Mouse (Mus musculus) intestine, embryonic 16.5 days (tissue): ENCODE data around the gene Gm8229. TPM values are rescaled to one million over a fixed set of nuclear protein-coding genes. Genes with fewer than 3 reads are reported as not detected.
"Not testable (repeated sequence)": the region's sequence is repeated elsewhere in the genome, so short reads cannot be mapped to it uniquely, and the experiment has no call there.

Source experiments
- ATAC-seq: fragments of 200-750 bp; cut with Nextera tagmentation; 2 replicates; pipeline ENCODE4 v1.8.0; 2017; ENCODE audit warnings: moderate TSS enrichment, moderate library complexity
- H3K27ac ChIP-seq: fragments of 300-500 bp; sonication (generic); 2 replicates; pipeline ENCODE4 v1.5.1; 2014; ENCODE audit warnings: mild to moderate bottlenecking, low read length
- H3K27me3 ChIP-seq: fragments of 300-500 bp; sonication (generic); replicated peaks from 2 replicates; pipeline ENCODE4 v1.6.1; 2014; ENCODE audit warnings: low read length, control low read depth, mixed read lengths; ENCODE audit not compliant: control insufficient read depth, insufficient read depth
- H3K36me3 ChIP-seq: fragments of 300-500 bp; sonication (generic); 2 replicates; pipeline ENCODE4 v1.6.1; 2014; ENCODE audit warnings: low read length, control low read depth; ENCODE audit not compliant: control insufficient read depth, insufficient read depth
- H3K4me1 ChIP-seq: fragments of 300-500 bp; sonication (generic); 2 replicates; pipeline ENCODE4 v1.6.1; 2014; ENCODE audit warnings: low read length, control low read depth, mixed read lengths; ENCODE audit not compliant: control insufficient read depth, insufficient read depth
- H3K4me2 ChIP-seq: fragments of 300-500 bp; sonication (generic); 2 replicates; pipeline ENCODE4 v1.6.1; 2014; ENCODE audit warnings: low read depth, low read length, control low read depth
- H3K4me3 ChIP-seq: fragments of 300-500 bp; sonication (generic); 2 replicates; pipeline ENCODE4 v1.5.1; 2014; ENCODE audit warnings: mild to moderate bottlenecking, low read length
- H3K9ac ChIP-seq: fragments of 300-500 bp; sonication (generic); 2 replicates; pipeline ENCODE4 v1.6.1; 2014; ENCODE audit warnings: low read depth, low read length
- H3K9me3 ChIP-seq: fragments of 300-500 bp; sonication (generic); 2 replicates; pipeline ENCODE4 v1.6.1; 2016; ENCODE audit warnings: low read length, control low read depth; ENCODE audit not compliant: control insufficient read depth
- WGBS: fragments of 180-500 bp; shearing (Covaris S2); extraction: QIAGEN DNeasy Blood & Tissue Kit; methylation state at CpG from one replicate; pipeline ENCODE4 v1.1.7; 2014; 5-methylcytosine and 5-hydroxymethylcytosine counted together
- polyA plus RNA-seq: library from polyadenylated mRNA; unstranded; fragments of >200 nt; fragmentation: Nextera tagmentation; extraction: Ambion mirVana; gene quantifications from 2 replicates; pipeline ENCODE4 v1.2.1, GENCODE M21; 2015

Gene Gm8229
- polyA plus RNA-seq: not detected in 2 replicates

DNA sequence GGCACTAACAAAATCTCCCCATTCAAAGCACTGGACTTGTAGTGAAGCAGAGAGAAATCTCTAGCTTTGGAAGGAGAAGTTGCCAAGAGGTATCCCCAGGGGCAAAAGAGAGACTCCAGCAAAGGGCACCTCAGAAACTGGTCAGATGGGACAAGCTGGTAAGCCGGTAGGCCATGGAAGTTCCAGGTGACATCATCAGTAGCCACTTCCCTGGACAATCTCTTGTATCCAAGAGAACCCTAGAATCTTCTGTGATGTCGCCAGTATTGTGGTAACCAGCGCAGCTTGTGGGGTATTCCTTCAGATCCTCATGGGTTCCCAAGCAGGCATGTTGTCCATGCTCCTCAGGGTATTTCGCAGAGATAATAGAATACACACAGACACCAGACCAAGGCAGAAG, at the start of gene Gm8229:
Gene Gm8229 (plus strand): TSS at position 301 of the 400 bp plus-strand sequence.
- H3K9ac ChIP-seq, H3K4me2 ChIP-seq, H3K9me3 ChIP-seq, H3K4me1 ChIP-seq, H3K27ac ChIP-seq, H3K36me3 ChIP-seq, H3K27me3 ChIP-seq, ATAC-seq, H3K4me3 ChIP-seq: not testable (repeated sequence)
- 91% methylated on average over 4 of the region's 4 CpGs for WGBS

DNA sequence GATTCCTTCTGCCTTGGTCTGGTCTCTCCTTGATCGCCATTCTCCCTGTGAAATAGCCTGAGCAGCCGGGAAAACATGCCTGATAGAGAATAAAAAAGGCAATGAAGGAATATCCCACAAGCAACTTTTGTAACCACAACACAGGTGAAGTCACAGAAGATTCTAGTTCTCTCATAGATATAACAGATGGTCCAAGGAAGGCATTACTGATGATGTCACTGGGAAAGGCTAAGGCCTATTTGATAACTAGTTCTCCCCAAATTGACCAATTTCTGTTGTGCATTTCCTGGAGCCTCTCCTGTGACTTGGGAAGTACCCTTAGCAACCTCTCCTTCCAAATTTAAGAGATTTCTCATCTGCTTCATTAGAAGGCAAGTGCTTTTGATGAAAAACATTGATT, 26.7 kb upstream of the Gm8229 start, which contains the start of gene Gm5930:
Gene Gm5930 (minus strand): TSS at position 101 of the 400 bp plus-strand sequence.
- H3K4me1 ChIP-seq, H3K4me2 ChIP-seq, H3K9me3 ChIP-seq, H3K4me3 ChIP-seq, H3K9ac ChIP-seq, H3K27ac ChIP-seq, H3K27me3 ChIP-seq, H3K36me3 ChIP-seq, ATAC-seq: not testable (repeated sequence)
- WGBS: no CpG with 5 or more reads among the region's 2 CpGs

DNA sequence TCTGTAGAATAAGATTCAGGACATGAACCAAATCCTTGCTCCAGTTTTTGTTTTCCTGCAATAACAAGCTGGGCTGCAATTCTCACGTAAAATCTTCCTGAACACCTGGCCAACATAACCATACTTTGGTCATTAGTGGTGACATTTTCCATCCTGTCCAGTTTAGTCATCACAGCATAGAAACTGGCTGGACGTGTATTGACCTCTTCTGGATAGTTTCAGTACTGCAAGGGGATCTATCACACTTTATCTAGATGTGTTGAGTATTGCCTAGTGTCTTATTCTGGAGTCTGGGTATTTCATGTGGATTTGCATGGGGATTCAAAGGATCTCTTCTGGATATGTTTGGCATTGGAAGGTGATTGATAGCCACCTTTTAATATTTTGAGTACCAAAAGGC, 3.7 kb upstream of the Gm8229 start:
- H3K27me3 ChIP-seq, H3K4me2 ChIP-seq, H3K9ac ChIP-seq, H3K9me3 ChIP-seq, H3K4me1 ChIP-seq, ATAC-seq, H3K4me3 ChIP-seq, H3K27ac ChIP-seq, H3K36me3 ChIP-seq: not testable (repeated sequence)
- 18% methylated on average over 1 of the region's 2 CpGs for WGBS

DNA sequence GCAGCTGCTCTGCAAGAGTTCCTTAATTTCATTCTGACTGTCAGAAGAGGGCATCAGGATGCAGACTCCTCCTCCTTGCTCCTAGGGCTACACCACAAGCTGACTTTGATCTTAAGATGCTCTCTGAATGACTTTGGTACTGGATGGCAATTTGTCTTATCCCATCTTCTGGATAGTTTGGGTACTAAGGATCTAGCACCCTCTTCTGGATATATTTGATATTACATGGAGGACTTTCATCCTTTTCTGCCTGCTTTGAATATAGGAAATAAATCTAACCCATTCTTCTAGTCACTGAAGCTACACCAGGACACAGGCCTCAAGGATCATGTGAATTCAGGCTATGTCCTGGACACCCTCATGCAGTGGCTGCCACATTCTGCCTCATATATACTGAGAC, 2.9 kb upstream of the Gm8229 start:
- not testable (repeated sequence) for H3K27me3 ChIP-seq, H3K27ac ChIP-seq, H3K4me3 ChIP-seq, H3K4me1 ChIP-seq, H3K36me3 ChIP-seq, H3K9me3 ChIP-seq, H3K9ac ChIP-seq, ATAC-seq, H3K4me2 ChIP-seq

DNA sequence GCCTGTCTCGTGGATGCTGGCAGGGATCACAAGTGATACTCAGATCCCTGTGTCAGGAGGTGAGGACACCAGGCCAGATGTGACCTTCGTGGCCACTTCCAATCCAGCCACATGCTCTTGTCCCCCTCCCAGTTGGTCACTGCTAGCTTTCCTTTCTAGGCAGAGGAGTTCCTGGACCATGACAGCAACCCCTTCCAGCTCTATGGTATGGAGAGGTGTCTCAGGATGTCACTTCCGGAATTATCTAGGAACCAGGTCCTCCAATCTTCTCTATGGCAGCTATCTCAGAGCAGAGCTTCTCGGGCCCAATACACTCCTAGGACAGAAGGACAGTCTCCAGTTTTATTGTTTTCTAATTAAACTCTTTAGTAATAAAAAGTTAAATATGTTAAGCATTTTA, 19.1 kb downstream of the Gm8229 start:
- not testable (repeated sequence) for H3K4me1 ChIP-seq, H3K36me3 ChIP-seq, ATAC-seq, H3K4me3 ChIP-seq, H3K9ac ChIP-seq, H3K27me3 ChIP-seq, H3K4me2 ChIP-seq, H3K27ac ChIP-seq, H3K9me3 ChIP-seq
- 82% methylated on average over 4 of the region's 4 CpGs for WGBS

DNA sequence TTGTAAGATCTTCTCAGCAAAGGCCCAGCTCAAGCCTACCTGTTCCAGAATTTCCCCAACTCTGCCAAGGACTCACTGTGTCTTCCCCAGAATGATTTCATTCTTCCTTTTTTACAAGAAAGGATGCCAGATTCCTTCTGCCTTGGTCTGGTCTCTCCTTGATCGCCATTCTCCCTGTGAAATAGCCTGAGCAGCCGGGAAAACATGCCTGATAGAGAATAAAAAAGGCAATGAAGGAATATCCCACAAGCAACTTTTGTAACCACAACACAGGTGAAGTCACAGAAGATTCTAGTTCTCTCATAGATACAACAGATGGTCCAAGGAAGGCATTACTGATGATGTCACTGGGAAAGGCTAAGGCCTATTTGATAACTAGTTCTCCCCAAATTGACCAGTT, 45.4 kb downstream of the Gm8229 start, which contains the start of gene Gm3371:
Gene Gm3371 (minus strand): TSS at position 101 of the 400 bp plus-strand sequence.
- not testable (repeated sequence) for H3K9me3 ChIP-seq, H3K9ac ChIP-seq, H3K27me3 ChIP-seq, H3K27ac ChIP-seq, H3K4me1 ChIP-seq, H3K4me3 ChIP-seq, H3K36me3 ChIP-seq, ATAC-seq, H3K4me2 ChIP-seq
- WGBS: no CpG with 5 or more reads among the region's 2 CpGs

Other genes with a start within 250 kb of the Gm8229 start
- not detected in 2 replicates for gene Gm3327, start 241.5 kb upstream of the Gm8229 start, polyA plus RNA-seq
- gene Gm8212, start 167.7 kb upstream of the Gm8229 start, polyA plus RNA-seq: not detected in 2 replicates
- gene 4930503E14Rik, start 152.1 kb upstream of the Gm8229 start, polyA plus RNA-seq: not detected in 2 replicates
- gene Gm8220, start 79.8 kb upstream of the Gm8229 start, polyA plus RNA-seq: not detected in 2 replicates
- not detected in 2 replicates for gene Gm5930, start 26.8 kb upstream of the Gm8229 start, polyA plus RNA-seq
- gene Gm3371, start 45.3 kb downstream of the Gm8229 start, polyA plus RNA-seq: not detected in 2 replicates
- not detected in 2 replicates for gene Gm8232, start 68.3 kb downstream of the Gm8229 start, polyA plus RNA-seq
- not detected in 2 replicates for gene BC061237, start 127.1 kb downstream of the Gm8229 start, polyA plus RNA-seq
- not detected in 2 replicates for gene Gm17093, start 152.9 kb downstream of the Gm8229 start, polyA plus RNA-seq
- gene Gm8247, start 217.8 kb downstream of the Gm8229 start, polyA plus RNA-seq: not detected in 2 replicates